Mouse (Mus musculus) inflammation-experienced regulatory T-cells, adult 6 months (primary cell): Measurements from ENCODE around the gene Gm29094. TPM values are rescaled to one million over a fixed set of nuclear protein-coding genes. Genes with fewer than 3 reads are reported as not detected.

Experiments used
- ATAC-seq: one replicate; pipeline ENCODE4 v1.8.0; 2017
- polyA plus RNA-seq, 3 experiments: library from polyadenylated mRNA; unstranded; fragments of 100-300 nt; shearing (Covaris generic); gene quantifications; one replicate each; pipeline ENCODE4 v1.2.1; 2017

The Gm29094 gene
- polyA plus RNA-seq, 3 experiments from 2014 or later: 8.7 to 48.0 (median 45.0) TPM

DNA sequence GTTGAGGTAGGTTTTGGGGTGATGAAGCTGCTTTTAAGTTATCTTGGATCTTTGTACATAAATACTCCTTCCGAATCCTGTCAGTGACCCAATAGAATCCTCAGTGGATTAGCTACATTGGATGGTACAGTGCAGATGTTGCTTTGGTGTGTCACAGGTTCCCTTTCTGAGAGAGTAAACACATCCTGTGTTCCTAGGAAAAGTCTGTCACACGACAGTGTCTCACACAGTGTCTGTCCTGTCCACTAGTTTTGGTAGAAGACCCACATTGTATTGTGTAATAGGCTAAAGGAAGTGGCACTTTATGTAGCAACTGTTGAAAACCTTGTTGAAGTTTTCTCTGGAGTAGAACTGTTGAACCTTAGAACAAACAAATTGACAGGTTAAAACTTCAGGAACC, 54.2 kb downstream of the Gm29094 start:
- ATAC-seq: no peak

GRCm38 (mm10) chr9:89256556-89257335, 57.6 kb downstream of the Gm29094 start:
- no peak for ATAC-seq

GRCm38 (mm10) chr9:89263968-89264367, 64.8 kb downstream of the Gm29094 start:
- no peak for ATAC-seq

DNA sequence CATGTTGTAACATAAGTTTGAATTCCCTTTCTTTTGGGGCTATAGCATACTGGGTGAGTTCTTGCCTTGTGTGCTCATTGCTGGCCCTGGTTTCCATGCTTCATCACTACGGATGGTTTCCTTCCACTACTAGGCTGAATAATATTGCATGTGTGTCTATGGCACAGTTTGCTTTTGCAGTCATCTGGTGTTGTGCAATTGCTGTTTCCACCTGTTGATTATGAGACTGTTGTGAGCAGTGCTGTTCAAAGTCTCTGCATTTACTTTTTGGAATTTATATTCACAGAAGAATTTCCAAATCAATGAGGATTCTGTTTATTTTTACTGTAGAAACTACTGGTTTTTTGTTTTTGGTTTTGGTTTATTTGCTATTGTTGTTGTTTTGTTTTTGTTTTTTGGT, 65.4 kb downstream of the Gm29094 start:
- no peak for ATAC-seq

Other genes starting within 250 kb of the Gm29094 start
- 1 to 10 TPM in 1 of 3 experiments, under 1 TPM in 1, not detected in 1; 0.56 to 3.2 TPM for gene Bcl2a1a, start 242.5 kb upstream of the Gm29094 start, polyA plus RNA-seq
- gene Trim43b, start 106.5 kb upstream of the Gm29094 start, polyA plus RNA-seq: under 1 TPM in 1 of 3 experiments, not detected in 2; 0.17 TPM
- gene Bcl2a1b, start 170 bp upstream of the Gm29094 start, polyA plus RNA-seq: 100 to 1,000 TPM; 262 to 408 (median 397) TPM
- gene Mthfs, start 11.3 kb downstream of the Gm29094 start, polyA plus RNA-seq: 100 to 1,000 TPM in 1 of 3 experiments, 10 to 100 TPM in 2; 85.3 to 110 (median 93.7) TPM